Mouse (Mus musculus) heart, adult 9 months (tissue): ENCODE measurements around the gene BC107364.
"Not testable (repeated sequence)": the region's sequence is repeated elsewhere in the genome, so short reads cannot be mapped to it uniquely, and the experiment has no call there.

Experiments used
- DNase-seq, 2 experiments: peaks; one replicate each; pipeline ENCODE4 v3.0.0; 2022; ENCODE audit warnings: low spot score in 2 of 2

The BC107364 gene

DNA sequence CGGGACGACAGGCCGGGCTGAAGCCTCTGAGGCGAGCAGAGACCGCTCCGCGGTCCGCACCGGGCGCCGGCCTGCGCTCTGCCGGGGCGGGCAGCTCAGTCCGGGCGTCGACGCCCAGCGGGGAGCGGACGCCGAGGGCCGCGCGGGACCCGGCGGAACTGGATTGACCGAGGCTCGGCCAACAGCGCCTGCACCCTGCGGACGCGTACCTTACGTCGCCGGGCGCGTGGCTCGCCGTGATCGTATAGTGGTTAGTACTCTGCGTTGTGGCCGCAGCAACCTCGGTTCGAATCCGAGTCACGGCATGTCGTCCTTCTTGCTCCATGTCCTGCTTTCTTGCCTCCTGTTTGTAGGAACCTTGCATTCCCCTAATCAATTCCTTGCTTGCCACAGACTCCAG, at the start of gene BC107364:
BC107364 (minus strand) TSS at position 45 of the 400 bp plus-strand sequence.
- DNase-seq: not testable (repeated sequence)

GRCm38 (mm10) chr3:96501391-96502115, 49.4 kb upstream of the BC107364 start:
- DNase-seq: peak in 1 of 2 experiments; percentile 87

DNA sequence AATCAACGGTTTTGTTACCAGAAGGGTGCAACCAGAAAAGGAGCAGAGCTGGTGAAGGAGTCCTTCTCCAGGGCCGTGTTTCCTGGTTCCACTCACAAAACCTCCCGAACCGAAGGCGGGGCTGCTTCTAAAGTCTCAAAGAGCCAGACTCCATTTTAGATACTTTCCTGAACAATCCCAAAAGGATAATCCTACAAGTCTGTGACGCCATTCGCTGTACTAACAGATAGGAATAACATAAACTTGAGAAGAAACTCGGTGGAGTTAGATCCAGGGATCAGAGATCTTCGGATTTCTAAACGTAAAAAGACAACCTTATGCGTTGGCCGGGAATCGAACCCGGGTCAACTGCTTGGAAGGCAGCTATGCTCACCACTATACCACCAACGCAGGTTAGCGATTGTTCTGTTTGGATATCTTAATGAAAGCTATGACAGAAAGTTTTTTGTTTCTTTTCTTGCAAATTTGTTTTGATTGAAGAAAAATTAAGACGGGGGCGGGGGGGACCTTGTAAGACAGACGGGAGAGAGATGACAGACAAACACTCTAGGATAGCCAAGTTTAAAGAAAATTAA, 48.7 kb upstream of the BC107364 start:
- DNase-seq: peak; percentile 67 to 90

DNA sequence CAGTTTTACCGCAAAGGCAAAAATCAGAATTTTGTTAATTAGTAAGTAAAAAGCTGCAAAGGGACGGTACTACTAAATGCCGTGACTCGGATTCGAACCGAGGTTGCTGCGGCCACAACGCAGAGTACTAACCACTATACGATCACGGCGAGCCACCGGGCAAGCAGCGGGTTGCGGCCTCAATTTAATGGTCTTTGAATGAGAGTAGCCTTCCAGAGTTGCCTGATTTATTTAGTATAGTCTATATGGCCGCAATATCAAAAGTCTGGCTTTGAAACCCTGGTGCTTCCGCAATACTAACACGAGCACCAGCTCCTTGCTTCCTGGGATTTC, 48.1 kb upstream of the BC107364 start:
- DNase-seq: peak; percentile 88 to 97

DNA sequence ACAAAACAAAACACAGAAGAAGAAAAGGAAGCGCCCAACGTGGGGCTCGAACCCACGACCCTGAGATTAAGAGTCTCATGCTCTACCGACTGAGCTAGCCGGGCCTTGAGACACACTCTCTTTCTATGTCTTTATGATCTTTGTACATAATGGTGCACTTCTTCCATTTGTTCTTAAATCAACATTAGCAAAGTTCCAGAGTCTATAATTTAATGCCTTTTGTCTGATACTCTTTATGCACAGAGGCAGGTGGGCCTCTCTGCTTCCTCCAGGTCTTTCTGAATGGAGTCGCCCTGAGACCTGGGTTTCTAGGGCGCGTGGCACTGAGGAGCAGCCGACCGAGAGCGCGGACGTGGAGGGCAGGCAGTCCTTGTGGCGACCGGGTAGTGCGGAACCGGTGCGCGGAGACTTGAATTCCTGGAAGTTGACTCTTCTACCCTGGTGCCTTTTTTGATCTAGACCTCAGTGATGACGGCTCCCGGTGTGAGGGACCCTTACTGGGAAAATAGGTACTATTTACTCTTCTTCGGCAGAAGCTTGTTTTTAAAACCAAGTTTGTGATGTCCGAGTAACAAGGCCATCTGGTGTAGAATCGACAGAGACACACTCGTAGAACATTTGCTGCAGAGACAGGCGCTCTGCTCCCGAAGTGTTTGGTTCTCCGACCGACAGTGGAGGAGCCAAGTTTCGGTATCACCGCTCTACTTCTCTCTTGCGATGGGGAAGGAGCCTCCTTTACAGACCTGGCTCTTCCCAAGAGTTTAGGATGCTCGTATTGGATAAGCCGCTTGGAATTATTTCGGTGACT, 47.6 kb upstream of the BC107364 start:
- DNase-seq: peak; percentile 65 to 89

DNA sequence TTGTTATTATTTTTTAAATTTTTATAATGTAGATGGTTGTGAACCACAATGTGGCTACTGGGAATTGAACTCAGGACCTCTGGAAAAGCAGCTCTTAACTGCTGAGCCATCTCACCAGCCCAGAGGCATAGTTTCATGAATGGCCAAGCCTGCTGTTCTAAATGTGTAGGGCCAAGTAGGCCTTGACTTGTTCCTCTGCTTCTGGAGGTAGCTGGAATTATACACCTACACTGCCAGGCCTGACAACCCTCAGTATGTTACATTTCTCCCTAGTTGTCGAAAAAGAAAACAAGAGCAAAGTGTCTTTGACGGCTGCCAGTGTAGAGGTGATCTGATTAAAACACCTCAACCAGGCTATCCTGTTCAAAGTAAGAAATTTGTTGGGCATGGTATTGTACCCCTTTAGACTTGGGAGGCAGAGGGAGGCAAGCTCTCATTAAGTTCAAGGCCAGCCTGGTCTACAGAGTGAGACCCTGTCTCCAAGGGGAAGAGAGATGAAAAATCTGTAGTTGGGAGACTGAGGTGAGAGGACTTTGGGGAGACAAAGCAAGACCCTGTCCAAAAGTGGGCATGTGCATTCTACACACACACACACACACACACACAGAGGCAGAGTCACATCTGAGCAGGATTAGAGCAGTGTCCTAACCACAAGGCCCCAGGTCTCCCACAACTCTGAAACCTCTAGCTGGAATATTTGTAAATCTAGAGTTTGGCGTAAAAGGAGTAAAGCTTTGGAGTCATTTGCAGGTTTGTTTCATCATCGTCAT, 46.6 kb upstream of the BC107364 start:
- no peak for DNase-seq

- DNase-seq: peak; percentile 50 to 82
These were observed 45.4 kb upstream of the BC107364 start for GRCm38 (mm10) chr3:96497451-96498028.

DNA sequence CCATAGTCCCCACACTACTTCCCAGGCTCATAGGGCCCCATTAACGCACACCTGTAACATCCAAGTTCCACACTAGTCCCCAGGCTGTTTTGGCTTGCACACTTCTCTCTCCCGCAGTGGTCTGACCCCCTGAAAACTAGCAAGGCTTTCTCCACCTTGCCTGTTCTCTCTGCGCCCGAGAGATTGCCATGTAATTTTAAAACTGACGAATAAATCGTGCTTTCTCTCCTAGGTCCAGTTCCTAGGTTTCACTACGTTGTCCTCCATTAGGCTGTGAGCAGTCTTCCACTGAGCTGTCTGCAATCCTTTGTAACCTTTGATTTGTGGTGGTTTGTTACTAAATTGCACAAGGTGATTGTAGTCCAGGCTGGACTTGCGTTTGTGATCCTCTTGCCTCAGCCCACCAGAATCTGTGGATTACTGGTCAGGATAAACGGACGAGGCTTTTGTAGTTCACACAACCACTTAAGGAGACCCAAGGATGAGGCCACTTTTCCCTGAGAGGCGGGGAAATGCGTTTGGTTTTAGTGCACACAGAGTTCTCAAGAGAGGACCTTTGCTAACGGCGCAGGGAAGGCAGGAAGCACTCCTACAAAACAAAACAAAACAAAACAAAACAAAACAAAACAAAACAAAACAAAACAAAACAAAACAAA, 44.6 kb upstream of the BC107364 start:
- not testable (repeated sequence) for DNase-seq

DNA sequence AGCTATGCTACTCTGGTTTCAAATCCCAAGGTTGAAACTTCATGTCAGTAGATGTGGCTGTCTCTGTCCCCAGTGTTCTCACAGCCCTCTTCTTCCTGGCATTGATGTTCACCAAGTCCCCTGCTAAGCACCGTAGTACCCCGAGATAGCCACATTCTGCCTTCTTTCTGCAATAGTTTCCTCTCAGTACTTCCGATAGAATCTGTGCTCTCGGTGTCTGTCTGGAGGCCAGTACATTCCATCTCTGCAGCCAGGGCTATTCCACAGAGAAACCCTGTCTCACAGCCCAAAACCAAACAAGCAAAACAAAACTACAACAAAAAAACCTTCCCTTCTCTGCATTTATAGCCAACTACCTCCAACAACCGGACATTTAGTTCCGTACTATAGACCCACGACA, 44.1 kb upstream of the BC107364 start:
- no peak for DNase-seq

DNA sequence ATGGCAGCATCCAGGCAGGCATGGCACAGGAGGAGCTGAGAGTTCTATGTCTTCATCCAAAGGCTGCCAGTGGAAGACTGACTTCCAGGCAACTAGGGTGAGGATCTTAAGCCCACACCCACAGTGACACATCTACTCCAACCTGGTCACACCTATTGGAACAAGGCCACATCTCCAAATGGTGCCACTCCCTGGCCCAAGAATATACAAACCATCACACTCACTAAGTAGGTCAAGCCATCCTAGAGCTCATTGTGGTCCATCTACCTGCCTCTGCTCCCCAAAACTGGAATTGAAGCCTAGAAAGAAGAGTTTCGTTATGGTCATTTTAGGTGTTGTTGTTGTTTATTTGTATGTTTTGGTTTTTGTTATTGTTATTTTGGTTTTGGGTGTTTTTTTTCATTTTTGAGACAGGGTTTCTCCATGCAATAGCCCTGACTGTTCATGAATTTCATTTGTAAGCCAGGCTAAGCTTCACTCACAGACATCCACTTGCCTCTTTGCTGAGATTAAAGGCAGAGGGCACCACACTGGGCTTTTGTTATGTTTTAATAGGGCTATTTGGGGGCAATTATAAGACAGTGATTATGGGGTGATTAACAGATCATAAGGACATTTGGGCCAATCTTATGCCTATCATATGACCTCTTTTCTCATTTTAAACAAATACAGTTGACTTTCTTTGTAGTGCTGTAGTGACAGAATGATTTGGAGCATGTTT, 43.5 kb upstream of the BC107364 start:
- no peak for DNase-seq

GRCm38 (mm10) chr3:96494912-96495311, 42.8 kb upstream of the BC107364 start:
- no peak for DNase-seq

DNA sequence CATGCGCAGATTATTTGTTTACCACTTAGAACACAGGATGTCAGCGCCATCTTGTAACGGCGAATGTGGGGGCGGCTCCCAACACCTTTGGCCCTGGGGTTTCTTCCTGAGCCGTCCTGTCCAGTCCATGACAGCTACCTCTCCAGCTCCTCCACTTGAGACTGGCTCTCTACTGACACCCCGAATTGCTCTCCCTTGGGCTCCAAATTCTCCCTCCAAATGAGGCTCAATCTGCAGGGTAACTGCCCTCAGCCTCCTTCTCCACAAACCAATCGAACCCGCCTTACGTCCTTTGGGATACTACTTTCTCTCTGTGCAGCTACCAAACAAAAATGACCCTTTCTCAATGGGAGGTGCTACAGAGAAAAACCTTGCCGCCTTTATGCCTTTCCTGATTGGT, 42.4 kb upstream of the BC107364 start:
- not testable (repeated sequence) for DNase-seq

DNA sequence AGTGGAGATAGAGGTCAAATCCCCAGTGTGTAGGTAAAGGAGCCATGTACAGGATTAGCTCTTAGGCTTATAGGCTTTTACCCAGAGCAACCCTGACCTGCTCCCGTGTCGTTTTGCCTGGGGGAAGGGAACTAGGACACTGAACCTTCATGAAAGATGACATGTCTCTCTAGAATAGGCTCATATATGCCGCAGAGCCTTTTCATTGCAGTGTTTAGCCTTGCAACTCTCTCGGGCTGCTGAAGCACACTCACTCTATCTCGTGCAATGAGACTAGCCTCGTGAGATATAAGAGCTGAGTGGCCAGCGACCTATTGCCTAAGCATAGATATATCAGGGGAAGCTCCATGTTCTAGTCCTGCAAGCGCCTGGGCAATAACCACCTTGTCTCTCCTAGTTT, 37.5 kb upstream of the BC107364 start:
- DNase-seq: not testable (repeated sequence)

DNA sequence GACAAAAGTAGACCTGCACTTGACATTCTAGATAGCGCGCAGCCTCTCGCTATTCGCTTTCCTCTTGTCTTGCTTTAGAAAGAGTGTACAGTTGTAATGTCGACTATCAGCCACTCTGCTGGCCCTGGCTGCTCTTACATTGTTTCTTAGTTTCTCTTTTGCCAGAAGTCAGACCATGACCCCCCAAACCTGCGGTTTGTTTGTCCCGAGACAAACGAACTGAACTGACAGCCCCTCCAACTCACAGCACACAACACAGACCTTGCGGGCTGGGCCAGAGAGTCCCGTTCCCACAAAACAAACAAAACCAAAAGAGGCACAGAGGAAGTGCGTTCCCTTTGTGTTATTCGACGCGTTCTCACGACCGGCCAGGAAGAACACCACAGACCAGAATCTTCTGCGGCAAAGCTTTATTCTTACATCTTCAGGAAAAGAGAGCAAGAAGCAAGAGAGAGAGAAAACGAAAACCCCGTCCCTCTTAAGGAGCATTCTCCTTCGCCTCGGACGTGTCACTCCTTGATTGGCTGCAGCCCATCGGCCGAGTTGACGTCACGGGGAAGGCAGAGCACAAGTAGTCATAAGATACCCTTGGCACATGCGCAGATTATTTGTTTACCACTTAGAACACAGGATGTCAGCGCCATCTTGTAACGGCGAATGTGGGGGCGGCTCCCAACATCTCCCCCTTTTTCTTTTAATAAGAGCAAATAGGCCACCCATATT, 37.0 kb upstream of the BC107364 start:
- not testable (repeated sequence) for DNase-seq

- DNase-seq: not testable (repeated sequence)
These were observed 36.3 kb upstream of the BC107364 start for GRCm38 (mm10) chr3:96488290-96488906.

- DNase-seq: peak; percentile 47 to 48
These were observed 35.6 kb upstream of the BC107364 start for GRCm38 (mm10) chr3:96487596-96488289.

DNA sequence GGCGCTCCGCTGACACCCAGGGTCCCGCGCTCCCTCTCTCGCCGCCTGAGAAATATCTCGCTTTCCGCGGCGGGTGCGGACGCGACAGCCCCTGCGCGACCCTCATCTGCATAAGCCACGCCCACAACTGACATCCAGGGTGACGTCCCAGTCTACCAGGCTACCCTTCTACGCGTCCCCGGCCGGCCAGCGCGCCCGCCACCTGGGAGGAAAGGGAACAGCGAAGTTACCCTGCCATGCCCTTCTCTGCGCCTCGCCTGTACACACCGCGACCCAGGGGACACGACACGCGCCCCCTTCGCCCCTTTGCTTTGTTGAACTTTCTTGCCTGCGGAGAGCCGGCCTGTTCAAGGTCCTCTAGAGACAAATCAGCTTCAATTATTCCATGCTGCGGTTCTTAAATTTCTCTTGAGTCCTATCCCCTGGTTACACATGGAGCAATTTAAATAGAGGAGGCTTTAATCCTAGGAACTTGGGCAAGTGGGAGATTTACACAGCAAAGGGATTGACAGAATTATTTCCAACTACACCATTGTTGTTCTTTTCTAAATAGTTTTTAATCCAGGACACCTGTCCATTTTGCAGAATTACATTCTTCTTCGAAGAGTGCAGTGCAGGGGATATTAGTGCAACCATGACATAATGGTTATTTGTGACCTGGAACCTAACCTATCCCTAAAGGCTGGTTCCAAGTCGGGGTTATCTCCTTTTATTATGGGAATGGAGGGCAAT, 34.9 kb upstream of the BC107364 start:
- not testable (repeated sequence) for DNase-seq
